Mouse (Mus musculus) lung, postnatal 10 days (tissue): ENCODE data around the gene Mfsd14a.

Experiments used
- DNase-seq: peaks from one replicate; pipeline ENCODE4 v3.0.0; 2021

Gene Mfsd14a

DNA sequence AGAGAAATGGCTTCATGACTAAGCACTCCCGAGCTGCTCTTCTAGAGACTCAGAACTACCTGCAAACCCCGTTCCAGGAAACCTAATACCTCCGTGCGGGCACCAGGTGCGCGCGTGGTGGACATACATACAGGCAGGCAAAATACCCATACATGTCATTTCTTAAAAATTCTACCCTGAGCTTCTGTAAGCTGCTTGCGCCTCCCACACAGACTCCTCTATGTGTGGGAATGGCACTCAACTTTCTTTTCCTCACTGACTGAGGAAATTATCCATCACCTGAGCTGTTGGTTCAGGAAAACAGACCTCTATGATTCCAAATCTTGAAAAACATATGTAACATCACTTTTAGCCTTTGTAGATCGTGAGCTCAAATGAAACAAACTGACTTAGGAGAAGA, 11.8 kb downstream of the Mfsd14a start:
- no peak for DNase-seq

- no peak for DNase-seq
Measured at GRCm38 (mm10) chr3:116648805-116649204, 13.7 kb downstream of the Mfsd14a start.

DNA sequence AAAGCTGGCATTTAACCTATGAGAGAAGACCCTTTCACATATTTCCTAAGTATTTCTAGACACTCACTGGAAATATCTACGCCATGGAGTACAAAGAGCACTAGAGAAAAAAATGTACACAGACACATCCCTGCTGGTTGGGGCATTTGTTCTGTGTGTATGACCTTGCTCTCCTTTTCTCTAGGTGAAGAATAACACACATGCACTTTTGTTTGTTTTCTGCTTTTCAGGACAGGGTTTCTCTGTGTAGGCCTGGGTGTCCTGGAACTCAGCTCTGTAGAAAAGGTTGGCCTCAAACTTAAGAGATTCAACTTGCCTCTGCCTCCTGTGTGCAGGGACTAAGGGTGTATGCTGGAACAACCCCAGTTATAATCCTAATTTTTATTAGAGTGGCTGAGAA, 16.1 kb downstream of the Mfsd14a start:
- DNase-seq, result no peak

DNA sequence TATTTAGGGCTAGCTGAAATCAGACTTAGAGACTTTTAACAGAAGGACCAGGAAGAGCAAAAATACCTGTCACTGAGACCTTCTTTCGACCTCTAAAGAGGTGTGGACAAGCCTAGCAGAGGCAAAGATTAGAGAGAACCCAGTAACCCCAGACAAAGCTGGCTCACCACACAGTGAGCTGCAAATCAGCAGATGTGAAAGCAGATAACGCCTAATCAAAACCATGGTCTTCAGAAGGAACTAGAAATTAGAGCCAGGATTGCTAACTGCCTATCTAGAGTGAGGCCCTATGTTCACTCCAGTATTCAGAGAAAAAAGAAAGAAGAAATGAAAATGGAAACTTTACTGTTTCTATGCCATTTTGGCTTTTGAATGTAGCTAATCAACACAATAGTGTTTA, 20.1 kb downstream of the Mfsd14a start:
- DNase-seq, result no peak

GRCm38 (mm10) chr3:116641811-116642371, 20.6 kb downstream of the Mfsd14a start:
- DNase-seq, result no peak

DNA sequence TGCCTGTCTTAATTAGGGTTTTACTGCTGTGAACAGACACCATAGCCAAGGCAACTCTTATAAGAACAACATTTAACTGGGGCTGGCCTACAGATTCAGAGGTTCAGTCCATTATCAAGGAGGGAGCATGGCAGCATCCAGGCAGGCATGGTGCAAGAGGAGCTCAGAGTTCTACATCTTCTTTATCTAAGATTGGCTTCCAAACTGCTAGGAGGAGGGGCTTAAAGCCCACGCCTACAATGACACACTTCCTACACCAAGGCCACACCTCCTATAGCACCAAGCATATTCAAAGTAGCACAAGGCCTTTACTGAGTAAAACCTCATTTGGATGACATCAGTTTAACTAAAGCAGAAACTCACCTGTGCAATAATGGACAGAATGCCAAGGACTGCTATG, 22.5 kb downstream of the Mfsd14a start:
- no peak for DNase-seq

GRCm38 (mm10) chr3:116638572-116638971, 23.9 kb downstream of the Mfsd14a start:
- DNase-seq, result no peak

GRCm38 (mm10) chr3:116637693-116638476, 24.6 kb downstream of the Mfsd14a start:
- no peak for DNase-seq

- DNase-seq, result no peak
Measured at GRCm38 (mm10) chr3:116635799-116636198, 26.7 kb downstream of the Mfsd14a start.

DNA sequence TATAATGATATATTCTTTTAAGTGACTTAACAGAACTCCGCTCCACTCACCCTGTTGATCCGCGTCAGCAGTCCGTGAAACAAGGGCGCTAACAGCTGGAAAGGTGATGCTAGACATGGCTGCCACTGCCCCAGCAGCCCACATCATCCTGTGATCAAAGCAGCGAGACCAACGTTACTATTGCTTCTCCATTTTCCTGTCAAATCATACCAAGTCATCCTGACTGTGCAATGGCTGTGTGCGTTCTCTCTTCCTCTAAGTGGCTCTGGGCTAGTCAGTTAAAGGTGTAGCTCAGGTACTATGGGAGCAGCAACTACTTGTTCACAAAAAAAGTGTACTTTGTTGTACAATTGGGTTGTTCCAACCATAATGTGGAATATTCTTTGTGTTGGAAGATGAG, 27.6 kb downstream of the Mfsd14a start:
- no peak for DNase-seq

DNA sequence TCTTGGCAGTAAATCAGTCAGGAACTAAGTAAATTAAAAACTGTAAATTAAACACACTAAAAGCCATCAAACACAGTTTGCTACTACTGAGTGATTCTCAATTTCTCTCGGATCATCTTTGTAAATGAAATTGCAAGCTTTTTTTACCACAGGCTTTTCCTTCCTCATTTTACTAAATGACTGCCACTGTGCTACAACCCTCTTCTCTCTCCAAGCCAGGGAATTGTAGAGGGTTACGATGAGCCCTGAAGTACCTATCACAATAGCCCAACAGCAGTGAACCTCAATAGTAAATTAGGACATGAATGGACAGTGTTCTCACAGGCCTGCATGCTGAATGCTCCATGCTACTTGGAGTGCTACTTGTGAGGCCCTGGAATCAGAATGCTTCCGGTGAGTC, 28.4 kb downstream of the Mfsd14a start:
- DNase-seq, result no peak

- DNase-seq, result no peak
Measured at GRCm38 (mm10) chr3:116632971-116633370, 29.5 kb downstream of the Mfsd14a start.

DNA sequence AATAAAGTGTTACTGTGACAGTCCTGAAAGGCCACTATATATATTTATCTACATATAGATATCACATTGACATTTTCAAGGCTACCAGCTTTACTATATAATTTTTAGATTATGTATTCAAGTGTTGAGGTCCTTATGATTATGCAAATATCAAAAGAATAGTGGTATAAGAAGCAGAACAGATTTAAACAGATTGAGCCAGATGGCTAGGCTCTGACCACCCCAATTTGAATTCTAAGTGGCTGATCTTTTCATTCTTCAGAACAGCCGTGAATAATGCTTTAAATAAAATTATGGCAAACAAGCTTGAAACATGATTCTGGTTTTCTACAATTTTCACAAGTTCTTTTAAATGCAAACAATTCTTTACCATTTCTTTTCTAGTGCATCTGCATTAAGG, 31.0 kb downstream of the Mfsd14a start:
- no peak for DNase-seq

DNA sequence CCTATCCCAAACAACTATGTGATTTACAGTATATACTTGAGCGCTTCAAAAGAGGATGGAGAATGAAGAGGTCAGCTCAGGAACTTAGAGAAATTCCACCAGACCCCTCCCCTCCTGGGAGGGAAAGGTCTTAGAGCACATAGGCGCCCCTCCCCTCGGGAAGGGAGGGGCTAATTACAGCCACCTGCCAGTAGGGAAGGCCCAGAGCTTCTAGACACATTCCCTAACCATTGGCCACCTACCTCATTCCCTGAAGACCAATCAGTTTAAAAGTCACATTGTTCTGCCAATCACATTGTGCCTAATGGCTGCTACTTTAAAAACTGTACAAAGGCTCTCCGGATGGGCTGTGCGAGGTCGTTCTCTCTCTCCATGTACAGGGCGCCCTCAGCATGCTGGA, 39.8 kb downstream of the Mfsd14a start:
- no peak for DNase-seq

GRCm38 (mm10) chr3:116620636-116621370, 41.7 kb downstream of the Mfsd14a start:
- no peak for DNase-seq

- DNase-seq, result no peak
Measured at GRCm38 (mm10) chr3:116618855-116619254, 43.6 kb downstream of the Mfsd14a start.

DNA sequence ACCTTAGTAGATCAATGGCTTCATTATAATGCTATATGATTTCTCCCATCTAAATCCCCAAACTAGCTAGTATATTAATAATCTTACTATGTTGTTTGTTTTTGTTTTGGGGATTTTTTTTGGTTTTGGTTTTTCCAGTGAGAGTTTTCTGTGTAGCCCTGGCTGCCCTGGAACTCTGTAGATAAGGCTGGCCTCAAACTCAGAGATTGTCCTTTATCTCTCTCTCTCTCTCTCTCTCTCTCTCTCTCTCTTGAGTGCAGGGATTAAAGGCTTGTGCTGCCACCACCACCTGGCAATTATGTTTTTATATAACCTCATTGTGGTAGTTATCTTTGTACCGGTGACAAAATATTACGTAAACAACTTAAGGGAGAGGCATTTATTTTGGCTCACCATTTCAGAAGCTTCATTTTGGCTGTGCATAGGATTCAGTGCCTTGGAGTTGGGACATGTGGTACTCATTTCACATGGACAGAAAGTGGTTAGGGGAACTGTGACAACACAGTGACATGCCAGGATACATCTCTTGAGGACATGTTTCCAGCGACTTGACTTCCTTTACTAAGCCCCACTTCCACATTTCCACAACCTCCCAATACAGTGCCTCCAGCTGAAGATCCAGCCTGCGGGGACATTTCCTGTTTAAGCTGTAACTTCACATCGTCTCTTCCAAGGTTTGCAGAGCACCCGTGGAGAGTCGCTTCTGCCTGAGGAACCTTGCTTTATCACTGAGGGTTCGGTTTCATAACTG, 47.0 kb downstream of the Mfsd14a start:
- DNase-seq, result no peak

DNA sequence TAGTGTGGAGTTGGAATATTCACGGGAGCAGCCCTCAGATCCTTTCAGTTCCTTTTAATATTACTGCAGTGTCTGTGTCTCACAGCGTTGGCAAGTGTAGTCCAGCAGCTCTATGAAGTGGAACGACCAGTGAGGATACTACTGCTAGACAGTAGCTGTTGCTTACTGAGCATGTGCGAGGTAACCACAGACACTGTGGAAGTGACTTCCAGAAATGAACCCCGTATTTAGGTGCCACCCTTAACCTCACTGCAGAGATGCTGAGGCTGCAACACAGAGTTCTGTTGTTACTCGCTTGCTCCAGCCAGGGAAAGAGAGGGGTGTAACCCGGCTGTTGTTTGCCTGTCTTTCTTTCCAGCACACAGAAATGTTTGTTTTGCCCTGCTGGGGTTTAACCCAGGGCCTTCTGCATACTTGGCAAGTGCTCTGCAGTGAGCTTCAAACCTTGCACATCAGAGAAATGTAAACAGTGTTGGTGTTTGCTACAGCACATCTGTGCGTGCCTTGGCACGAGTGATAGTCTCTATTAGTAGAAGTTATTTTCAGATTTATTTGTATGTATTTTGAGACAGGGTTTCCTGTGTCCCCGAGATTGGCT, 48.1 kb downstream of the Mfsd14a start, which contains the start of gene Trmt13:
TSS of gene Trmt13 (minus strand) at position 293 of the 598 bp plus-strand sequence.
- peak; percentile 51 for DNase-seq

- DNase-seq, result no peak
Measured at GRCm38 (mm10) chr3:116604570-116604969, 57.9 kb downstream of the Mfsd14a start.

DNA sequence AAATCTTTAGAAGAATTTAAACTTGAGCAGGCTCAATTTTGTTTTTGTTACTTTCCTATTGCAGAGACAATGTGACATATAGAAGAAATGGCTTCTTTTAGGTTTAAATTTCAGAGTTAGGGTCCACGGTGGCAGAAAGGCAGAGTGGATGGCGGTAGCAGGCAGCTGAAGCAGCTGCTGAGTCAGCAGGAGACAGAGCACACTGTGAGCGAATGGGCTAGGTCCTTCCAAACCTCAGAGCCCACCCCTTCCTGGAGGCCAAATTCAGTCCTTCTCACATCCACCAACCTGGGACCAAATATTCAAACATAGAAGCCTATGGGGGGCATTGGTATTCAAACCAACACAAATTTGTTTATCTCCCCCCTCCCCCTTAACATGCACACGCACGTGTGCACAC, 60.7 kb downstream of the Mfsd14a start:
- no peak for DNase-seq

- DNase-seq, result no peak
Measured at GRCm38 (mm10) chr3:116601005-116601404, 61.5 kb downstream of the Mfsd14a start.

DNA sequence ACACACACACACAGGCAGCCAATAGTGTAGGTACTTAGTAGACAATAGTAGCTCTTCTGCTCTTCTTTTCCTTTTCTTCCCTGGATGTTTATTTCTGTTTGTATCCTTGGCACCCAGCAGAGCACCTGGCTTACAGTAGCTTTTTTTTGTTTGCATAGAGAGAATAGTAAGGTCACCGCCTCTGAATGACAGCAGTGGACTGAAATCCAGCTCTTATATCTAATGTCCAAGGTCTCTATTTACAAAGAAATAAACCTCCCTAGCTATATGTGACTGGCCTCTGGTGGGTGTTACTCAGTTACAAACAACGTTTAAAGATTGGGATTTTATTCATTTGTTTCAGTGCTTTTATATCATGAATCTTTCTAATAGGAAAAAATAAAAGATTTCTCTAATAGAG, 62.8 kb downstream of the Mfsd14a start:
- no peak for DNase-seq

DNA sequence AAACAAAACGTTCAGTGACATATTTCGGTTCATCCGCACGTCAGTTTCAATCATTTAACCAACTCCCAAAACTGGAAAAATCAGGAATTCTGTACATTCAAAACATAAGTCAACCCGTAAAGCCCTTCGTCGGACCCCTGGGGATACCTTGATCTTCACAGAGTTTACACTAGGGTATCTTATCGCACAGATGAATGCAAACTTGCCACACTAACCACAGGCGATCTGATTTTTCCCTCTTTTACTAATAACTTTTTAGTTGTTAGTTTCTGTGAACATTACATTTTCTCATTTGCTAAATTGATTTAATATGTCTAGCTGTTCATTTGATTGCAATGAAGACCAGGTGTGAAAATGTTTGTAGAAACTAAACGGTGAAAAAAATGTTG, 66.9 kb downstream of the Mfsd14a start:
- DNase-seq, result no peak
